Mouse (Mus musculus) kidney, postnatal 36 days (tissue): ENCODE measurements at regions not wholly inside any gene's neighbourhood (a gene's known extent, or its start where the extent isn't known, plus 50 kb on each side); places are given as distances from the start of the nearest gene placed in this dataset.

Source experiments
- DNase-seq, 2 experiments: peaks; one replicate each; pipeline ENCODE4 v3.0.0; 2021 to 2022; ENCODE audit warnings: mixed read lengths in 2 of 2

GRCm38 (mm10) chr10:16438414-16438813 is 1284.6 kb upstream of the Cited2 start:
- no peak for DNase-seq

- no peak for DNase-seq
Measured at GRCm38 (mm10) chr10:16440932-16441640, 1281.9 kb upstream of the Cited2 start.

GRCm38 (mm10) chr10:16441661-16442072 is 1281.4 kb upstream of the Cited2 start:
- no peak for DNase-seq

- DNase-seq, result no peak
Measured at GRCm38 (mm10) chr10:16443901-16444300, 1279.1 kb upstream of the Cited2 start.

- no peak for DNase-seq
Measured at GRCm38 (mm10) chr10:16467935-16468334, 1255.1 kb upstream of the Cited2 start.

GRCm38 (mm10) chr10:16469711-16470110 is 1253.3 kb upstream of the Cited2 start:
- no peak for DNase-seq

- DNase-seq, result no peak
Measured at GRCm38 (mm10) chr10:16473952-16474521, 1249.0 kb upstream of the Cited2 start.

- DNase-seq, result no peak
Measured at GRCm38 (mm10) chr10:16498580-16498979, 1224.4 kb upstream of the Cited2 start.

- DNase-seq, result no peak
Measured at GRCm38 (mm10) chr10:16507681-16508080, 1215.3 kb upstream of the Cited2 start.

GRCm38 (mm10) chr10:16508161-16508560 is 1214.9 kb upstream of the Cited2 start:
- DNase-seq, result no peak

GRCm38 (mm10) chr10:16514656-16515055 is 1208.4 kb upstream of the Cited2 start:
- no peak for DNase-seq

- DNase-seq, result no peak
Measured at GRCm38 (mm10) chr10:16521895-16522294, 1201.1 kb upstream of the Cited2 start.

GRCm38 (mm10) chr10:16524101-16524500 is 1198.9 kb upstream of the Cited2 start:
- DNase-seq, result no peak

GRCm38 (mm10) chr10:16527693-16528092 is 1195.3 kb upstream of the Cited2 start:
- no peak for DNase-seq

- no peak for DNase-seq
Measured at GRCm38 (mm10) chr10:16537660-16538059, 1185.4 kb upstream of the Cited2 start.

GRCm38 (mm10) chr10:16538379-16538778 is 1184.6 kb upstream of the Cited2 start:
- DNase-seq, result no peak

GRCm38 (mm10) chr10:16545445-16545844 is 1177.6 kb upstream of the Cited2 start:
- no peak for DNase-seq

- DNase-seq, result peak in 1 of 2 experiments; percentile 18
Measured at GRCm38 (mm10) chr10:16552861-16553635, 1170.0 kb upstream of the Cited2 start.

GRCm38 (mm10) chr10:16574568-16574967 is 1148.5 kb upstream of the Cited2 start:
- DNase-seq, result no peak

GRCm38 (mm10) chr10:16578554-16579078 is 1144.4 kb upstream of the Cited2 start:
- no peak for DNase-seq

- no peak for DNase-seq
Measured at GRCm38 (mm10) chr10:16580200-16580599, 1142.8 kb upstream of the Cited2 start.

GRCm38 (mm10) chr10:16588833-16589232 is 1134.2 kb upstream of the Cited2 start:
- DNase-seq, result no peak

- peak in 1 of 2 experiments; percentile 3 for DNase-seq
Measured at GRCm38 (mm10) chr10:16589399-16589798, 1133.6 kb upstream of the Cited2 start.

- no peak for DNase-seq
Measured at GRCm38 (mm10) chr10:16592870-16593269, 1130.1 kb upstream of the Cited2 start.
